Mouse (Mus musculus) right cerebral cortex, postnatal 36 days (tissue): ENCODE results near the gene Med1.
"Not testable (repeated sequence)": the region's sequence is repeated elsewhere in the genome, so short reads cannot be mapped to it uniquely, and the experiment has no call there.

Experiments used
- DNase-seq, 2 experiments: peaks; one replicate each; pipeline ENCODE4 v3.0.0; 2022; ENCODE audit warnings: low spot score in 2 of 2, mixed read lengths in 1 of 2

Gene Med1

DNA sequence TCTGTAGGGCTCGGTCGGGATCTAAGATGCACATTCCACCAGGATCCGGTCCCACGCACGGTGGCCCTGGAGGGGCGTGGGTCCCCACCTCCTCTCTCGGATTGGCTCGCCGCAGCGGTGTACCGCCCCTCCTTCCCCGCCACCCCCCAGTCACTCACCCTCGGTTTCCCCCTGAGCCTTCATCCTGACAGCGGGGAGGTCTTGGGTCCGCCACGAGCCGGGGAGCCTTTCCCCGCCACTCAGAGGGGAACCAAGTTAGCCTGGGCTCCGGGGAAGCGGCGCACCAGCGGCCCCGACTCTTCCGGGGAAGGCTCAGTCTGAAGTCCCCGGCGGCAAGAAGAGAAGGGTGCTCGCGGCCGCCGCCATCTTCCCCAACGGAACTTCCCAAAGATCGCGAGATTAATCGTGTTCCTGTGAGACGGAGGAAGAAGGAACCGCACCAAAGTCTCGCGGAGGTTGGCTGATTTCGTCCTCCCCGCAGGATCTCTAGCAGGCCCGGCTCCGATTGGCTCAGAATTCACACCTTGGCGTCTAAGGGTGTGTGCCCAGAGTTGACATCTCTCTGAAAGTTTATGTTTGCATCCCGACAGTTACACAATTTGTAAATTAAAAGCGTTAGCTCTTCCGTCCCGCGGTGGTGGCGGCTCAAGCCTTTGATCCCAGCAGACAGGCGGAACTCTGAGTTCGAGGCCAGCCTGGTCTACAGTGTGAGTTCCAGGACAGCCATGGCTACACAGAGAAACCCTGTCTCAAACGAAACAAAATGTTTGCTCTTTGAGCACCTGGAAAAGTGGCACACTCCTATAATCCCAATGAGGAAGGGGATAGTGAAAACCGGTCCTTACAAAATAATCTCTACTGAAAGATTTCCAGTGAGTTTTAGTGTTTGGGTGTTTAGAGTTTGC, at the start of gene Med1:
Med1 (minus strand) TSS at position 393 of the 905 bp plus-strand sequence.
- peak; percentile 90 to 91 for DNase-seq

DNA sequence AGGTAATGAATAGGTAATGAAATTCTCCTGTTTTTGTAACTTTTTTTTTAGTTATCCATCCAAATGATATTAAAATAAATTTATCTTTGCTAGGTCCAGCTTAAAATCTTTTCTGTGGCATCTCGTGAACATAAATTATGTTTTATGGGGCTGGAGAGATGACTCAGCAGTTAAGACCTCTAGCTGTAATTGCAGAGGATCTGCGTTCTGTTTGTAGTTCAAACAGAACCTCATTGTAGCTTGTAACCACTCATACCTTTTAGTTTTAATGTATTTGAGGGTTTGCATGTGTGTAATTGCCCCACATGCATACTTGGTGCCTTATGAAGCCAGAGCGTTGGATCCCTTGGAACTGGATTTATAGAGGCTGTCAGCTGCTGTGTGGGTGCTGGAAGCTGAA, 45.9 kb upstream of the Med1 start:
- DNase-seq, result no peak

DNA sequence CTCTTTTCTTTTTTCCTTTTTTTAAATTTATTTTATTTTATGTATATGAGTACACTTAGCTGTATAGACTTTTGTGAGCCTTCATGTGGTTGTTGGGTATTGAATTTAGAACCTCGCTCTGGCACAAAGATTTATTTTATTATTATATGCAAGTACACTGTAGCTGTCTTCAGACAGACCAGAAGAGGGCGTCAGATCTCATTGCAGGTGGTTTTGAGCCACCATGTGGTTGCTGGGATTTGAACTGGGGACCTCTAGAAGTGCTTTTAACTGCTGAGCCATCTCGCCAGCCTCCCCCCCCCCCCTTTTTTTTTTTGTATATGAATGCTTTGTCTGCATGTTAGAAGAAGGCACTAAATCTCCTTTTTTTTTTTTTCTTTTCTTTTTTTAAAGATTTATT, 45.3 kb upstream of the Med1 start:
- DNase-seq, result no peak

DNA sequence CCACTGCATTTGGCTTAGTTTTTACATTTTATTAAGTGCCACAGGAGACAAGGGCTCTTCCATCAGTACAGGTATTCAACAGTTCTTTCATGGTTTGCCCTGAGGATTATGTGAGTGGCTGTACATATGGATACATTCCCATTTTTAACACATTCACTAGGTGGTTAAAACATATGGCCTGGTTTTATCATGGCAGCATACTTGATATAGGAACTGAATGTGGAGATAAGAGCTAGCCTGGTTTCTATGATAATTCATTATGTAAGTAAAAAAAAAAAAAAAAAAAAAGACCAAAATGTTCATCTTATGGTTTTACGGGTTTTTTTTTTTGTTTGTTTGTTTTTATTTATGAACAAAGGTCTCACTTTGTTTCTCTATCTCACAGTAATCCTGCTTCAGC, 33.3 kb upstream of the Med1 start:
- no peak for DNase-seq

DNA sequence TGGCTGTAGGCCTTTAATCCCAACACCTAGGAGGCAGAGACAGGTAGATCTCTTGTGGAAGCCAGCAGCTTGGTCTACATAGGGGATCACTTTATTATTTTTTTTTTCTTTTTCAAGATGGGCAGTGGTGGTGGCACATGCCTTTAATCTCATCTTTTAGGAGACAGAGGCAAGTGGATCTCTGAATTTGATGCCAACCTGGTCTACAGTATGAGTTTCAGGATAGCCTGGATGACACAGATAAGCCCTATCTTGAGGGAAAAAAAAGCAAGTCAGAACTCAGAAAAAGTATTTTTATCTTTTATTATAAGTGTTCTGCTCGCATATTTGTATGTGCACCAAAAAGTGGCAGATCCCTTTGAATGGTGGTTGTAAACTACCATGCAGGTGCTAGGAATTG, 20.2 kb upstream of the Med1 start:
- no peak for DNase-seq

DNA sequence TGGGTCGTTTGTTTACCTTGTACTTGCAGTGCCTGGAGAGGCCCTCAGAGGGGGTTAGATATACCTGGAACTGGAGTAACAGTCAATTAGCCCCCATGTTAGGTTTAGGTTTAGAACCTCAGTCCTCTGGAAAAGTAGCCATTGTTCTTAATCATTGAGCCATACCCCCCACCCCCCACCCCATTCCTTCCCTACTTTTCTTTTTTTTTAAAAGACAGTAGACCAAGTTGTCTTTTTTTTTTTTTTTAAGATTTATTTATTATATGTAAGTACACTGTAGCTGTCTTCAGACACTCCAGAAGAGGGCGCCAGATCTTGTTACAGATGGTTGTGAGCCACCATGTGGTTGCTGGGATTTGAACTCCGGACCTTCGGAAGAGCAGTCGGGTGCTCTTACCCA, 16.6 kb upstream of the Med1 start:
- not testable (repeated sequence) for DNase-seq

DNA sequence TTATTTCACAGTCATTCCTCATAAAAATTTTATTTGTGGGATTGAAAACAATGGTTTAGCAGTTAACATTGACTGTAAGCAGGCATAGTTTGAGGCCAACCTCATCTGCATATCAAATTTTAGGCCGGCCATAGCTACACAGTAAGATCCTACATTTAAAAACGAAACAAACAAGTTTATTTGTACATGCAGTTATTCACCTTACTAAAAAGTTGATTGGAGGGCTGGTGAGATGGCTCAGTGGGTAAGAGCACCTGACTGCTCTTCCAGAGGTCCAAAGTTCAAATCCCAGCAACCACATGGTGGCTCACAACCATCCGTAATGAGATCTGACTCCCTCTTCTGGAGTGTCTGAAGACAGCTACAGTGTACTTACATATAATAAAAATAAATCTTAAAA, 13.2 kb upstream of the Med1 start:
- not testable (repeated sequence) for DNase-seq

DNA sequence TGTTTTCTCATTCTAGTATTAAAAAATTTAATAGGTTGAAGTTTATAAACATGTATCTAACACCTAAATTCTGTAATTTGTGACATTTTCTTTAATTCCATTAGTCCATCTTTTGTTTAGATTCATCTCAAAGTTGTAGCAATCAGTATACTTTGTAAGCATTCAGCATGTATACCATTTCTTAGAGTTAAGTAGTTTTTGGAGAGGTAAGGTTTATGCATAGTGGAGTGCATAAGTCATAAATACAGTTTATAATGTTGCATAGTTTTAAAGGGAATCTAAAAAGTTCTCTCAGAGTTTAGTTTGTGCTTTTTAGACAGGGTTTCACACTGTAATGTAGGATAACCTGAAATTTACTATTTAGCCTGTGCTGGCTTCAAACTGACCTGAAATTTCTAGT, 12.4 kb upstream of the Med1 start:
- no peak for DNase-seq

DNA sequence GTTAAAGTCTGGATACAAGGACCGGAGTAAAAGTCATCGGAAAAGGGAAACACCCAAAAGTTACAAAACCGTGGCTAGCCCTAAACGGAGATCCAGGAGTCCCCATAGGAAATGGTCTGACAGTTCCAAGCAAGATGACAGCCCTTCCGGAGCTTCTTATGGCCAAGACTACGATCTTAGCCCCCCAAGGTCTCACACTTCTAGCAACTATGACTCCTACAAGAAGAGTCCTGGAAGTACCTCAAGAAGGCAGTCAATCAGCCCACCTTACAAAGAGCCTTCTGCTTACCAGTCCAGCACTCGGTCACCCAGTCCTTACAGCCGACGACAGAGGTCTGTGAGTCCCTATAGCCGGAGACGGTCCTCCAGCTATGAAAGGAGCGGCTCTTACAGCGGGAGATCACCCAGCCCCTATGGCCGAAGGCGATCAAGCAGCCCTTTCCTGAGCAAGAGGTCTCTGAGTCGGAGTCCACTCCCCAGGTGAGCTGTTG, 10.9 kb upstream of the Med1 start:
- no peak for DNase-seq

DNA sequence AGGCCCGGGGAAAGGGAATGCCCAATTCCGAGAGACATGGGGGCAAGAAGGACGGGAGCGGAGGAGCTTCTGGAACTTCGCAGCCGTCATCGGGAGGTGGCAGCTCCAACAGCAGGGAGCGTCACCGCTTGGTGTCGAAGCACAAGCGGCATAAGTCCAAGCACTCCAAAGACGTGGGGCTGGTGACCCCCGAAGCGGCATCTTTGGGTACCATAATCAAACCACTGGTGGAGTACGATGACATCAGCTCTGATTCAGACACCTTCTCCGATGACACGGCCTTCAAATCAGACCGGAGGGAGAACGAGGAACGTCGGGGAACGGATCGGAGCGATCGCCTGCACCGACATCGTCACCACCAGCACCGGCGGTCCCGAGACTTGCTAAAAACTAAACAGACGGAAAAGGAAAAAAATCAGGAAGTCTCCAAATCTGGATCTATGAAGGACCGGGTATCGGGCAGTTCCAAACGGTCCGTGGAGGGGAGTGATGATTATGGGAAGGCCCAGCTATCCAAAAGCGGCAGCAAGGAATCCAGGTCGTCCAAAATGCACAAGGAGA, 10.3 kb upstream of the Med1 start:
- peak; percentile 22 to 36 for DNase-seq

DNA sequence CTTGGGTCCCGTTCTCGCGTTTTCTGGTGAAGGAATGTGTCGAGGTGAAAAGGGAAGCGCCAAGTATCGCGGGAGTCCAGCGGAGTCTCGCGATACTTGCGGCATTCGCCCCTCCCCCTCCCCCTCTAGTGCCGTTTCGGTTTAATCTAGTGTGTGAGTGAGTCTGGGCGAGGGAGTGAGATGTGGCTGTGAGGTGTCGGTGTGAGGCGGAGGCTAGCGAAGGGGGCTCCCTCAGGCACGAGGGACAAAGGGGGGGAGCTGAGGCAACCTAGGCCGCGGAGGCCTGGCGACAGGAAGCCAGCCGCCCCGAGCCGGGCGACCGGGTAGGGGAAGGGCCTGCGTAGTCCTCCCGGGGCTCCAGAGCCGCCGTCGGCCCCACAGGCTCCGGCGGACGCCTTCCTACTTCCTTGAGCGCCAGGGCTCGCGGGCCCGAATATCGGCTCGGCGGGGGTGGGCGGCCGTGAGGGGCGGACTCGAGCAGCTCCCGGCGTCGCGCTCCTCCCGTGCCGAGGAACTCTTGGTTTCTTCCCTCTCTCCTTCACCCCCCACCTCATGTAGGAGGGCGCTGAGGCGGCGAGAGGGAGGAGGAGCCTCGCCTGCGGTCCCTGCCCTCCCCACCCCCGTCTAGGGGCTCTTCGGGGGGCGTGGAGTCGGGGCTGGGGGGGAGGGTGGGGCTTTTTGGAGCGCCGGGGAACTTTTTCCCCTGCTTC, 9.7 kb upstream of the Med1 start, which contains the start of gene Cdk12:
Cdk12 (plus strand) TSS at position 419 of the 710 bp plus-strand sequence.
- peak; percentile 94 for DNase-seq

DNA sequence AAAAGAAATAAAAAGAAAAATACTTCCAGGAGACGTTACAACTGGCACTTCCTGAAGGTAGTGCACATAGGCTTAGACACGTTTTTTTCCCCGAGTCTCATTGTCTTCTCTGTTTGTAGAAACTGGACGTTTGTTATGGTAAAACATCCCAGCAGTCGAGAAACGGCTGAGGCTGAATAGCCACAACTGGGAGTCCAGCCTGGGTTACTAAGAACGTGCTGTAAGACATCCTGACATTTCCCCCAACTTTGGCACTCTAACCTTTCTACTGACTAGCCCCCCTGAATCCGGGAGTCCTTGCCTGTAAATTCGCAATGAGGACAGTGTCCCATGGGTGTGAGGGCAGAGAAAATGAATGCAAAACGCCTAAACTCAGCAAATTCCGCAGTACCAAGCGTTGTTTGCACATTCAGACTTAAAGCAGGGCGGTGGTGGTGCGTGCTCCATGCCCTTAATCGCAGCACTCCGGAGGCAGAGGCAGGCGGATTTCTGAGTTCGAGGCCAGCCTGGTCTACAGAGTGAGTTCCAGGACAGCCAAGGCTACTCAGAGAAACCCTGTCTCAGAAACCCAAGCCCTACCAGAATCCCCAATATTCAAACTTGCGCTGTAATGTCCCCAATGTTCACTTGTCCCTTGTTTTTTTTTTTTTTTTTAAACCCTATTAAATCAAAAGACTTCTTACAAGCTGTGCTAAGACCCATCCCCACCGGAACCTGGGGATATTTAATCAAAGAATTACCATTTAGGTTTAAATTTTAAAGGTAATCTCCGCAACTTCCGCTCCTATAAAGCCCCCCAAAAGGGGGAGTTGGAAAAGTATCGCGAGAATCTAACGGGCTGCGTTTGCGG, 8.9 kb upstream of the Med1 start:
- DNase-seq, result no peak

DNA sequence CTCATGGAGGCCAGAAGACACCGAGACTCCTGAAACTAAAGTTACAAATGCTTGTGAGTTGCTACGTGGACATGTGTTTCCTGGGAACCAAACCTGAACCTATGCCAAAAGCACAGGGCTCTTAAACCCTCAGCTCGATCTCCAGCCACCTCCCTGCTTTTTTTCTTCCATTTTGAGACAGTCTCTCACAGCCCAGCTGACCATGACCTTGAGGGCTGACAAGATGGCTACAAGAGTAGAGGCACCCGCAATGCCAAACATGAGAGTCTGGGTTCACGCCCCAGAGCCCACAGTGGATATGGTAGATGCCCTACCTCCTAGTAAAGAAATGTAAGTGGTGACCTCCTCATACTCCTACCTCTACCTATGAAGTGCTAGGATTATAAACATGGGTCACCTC, 2.3 kb downstream of the Med1 start:
- no peak for DNase-seq

DNA sequence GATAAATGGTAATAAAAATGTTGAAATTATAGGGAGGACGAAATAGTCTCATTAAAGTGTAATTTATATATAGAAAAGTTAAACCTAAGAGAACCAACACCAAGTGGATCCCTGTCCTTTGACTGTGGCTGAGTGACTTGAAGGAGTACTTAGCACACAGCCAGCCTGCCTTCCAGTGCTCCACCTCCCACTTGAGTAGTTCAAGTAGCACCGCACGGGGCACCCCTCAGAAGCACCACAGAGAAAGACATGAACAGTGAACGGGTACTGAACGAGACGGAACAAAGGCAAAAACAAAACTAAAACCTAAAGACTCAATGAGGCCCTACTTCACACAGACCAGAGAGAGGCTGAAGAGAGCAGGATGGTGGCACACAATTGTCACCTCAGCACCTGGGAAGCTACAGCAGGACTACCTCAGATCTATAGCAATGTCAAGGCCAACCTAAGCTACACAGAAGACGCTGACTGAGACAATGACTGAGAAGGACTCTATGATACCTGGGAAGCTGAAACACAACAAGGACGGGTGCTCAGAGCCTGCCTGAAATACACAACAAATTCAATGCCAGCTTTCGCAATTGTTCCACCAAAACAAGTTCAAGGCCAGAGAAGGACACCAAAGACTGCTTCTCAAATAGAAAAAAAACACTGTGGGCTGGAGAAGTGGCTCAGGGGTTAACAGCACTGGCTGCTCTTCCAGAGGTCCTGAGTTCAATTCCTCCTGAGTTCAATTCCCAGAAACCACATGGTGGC, 5.3 kb downstream of the Med1 start:
- DNase-seq, result no peak

DNA sequence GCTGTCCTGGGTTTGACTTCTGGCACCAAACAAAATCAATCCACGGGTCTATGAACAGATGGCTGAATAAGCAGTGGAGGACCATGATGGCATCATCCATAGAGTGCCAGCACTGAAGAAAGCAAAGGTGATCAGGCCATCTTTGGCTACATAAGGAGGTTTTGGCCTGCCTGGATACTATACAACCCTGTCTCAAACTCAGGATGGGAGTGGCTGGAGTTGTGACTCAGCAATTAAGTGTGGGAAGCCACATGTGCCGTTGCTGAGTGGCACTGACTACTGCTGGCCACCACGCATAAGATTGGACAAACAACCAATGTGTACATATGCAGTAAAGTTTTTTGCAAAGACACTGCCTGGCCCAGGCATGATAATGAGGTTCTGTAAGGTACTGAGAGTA, 10.9 kb downstream of the Med1 start:
- DNase-seq, result not testable (repeated sequence)

DNA sequence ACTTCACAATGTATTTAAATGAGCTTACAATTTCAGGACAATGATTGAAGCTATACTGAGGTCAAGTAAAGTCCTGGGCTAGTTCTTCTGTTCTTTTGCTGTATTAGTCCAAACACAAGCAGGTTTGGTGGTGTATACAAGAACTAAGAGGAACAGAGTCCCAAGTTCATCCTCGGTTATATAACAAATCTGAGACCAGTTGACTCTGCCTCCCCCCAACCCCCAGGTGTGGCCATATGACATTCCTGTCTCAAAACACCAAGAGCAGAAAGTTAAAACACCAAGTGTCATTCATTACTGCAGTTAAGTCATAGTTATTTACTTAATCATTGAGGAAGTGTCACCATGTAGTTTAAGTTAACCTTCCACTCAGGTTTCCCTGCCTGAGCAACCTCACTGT, 24.7 kb downstream of the Med1 start:
- DNase-seq, result no peak

DNA sequence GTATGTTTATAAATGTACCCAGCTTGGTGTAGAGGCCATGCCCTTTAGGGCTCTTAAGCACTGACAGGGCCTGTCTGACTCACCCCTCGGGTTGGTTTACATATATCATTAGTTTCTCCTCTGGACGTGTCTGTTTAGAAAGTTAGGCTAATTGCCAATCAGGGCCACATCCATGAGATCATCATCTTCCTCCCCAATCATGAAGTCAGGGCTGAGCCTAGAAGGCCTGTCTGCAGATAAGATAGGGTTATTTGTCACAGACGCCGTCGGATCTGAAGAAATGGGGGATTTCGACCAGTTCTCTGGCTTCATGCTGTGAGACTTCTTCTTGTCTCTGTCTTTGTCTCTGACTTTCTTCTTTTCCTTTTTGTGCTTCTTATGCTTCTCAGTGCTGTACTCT, 38.0 kb downstream of the Med1 start:
- DNase-seq, result no peak

DNA sequence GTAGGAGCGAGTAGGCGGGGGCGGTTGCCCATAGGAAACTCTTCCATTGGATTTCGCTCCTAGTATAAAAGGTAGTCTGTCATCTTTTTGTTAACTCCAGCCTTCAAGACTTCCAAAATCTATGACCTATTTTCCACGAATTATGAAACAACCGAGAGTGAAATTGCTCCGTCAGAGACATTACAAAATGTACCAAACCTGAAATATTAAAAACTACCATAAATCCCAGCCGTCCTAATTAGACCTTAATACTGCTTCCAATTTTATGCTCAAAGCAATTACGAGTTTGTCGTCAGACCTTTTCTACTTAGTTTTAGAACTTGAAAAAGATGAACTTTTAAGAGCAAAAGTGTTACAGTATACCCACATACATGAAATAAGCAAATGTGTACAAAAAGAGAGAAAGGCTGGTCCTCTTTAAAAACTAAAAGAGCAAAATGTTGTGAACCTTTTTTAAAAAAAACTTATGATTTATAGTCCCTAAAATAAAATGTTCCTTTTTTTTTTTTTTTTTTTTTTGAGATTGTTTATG, 42.4 kb downstream of the Med1 start:
- no peak for DNase-seq

DNA sequence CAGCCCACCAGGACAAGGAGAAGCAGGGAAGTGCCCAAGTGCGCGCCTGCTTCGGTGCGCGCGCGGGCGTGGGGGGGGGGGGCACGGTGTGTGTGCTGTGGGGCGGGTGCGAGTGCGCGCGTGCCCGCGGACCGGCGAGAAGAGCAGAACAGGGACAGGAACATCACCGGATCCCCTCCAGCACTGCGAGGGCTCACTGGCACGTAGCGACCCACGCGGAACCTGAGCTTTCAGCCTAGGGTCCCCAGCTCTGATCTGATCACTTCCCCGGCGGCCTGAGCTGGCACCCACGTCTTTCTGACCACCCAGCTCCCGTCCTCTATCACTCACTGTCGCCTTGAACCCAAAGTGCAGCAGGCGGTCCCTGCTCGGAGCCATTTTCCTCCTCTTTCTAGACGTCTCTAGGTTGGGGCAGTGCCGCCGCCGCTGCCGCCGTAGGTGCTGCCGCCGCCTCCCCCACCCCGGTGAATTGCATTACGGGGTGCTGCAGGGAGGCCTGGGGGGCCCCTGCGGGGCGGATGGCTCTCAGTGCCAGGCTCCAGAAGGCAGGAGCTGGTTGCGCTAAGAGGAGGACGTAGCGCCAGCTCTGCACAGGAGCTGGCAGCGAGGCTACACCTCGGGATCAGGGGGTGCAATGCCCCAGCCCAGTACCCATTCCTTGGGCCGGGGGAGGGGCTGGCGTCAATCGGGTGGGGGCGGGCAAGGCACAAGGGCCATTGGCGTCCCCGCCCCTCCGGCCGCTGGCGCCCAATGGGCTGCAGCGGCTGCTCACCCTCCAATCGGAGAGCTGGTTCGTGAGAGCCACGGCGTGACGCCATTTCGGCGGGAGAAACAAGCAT, 43.1 kb downstream of the Med1 start, which contains the start of gene Fbxl20:
Fbxl20 (minus strand) TSS at position 618 of the 839 bp plus-strand sequence.
- DNase-seq, result peak; percentile 90 to 92
